Mouse (Mus musculus): ENCODE results near the gene Ism1.

Gene Ism1

GRCm38 (mm10) chr2:139677809-139678274 is at the start of gene Ism1:
Gene Ism1, plus strand, starts transcription at chr2:139678178.
- DNase-seq: peak; percentile 75

GRCm38 (mm10) chr2:139628731-139629130 is 49.2 kb upstream of the Ism1 start:
- no peak for DNase-seq

GRCm38 (mm10) chr2:139629653-139630052 is 48.3 kb upstream of the Ism1 start:
- no peak for DNase-seq

GRCm38 (mm10) chr2:139634506-139634905 is 43.5 kb upstream of the Ism1 start:
- DNase-seq: no peak

GRCm38 (mm10) chr2:139637861-139638260 is 40.1 kb upstream of the Ism1 start:
- peak; percentile 35 for DNase-seq

- DNase-seq: no peak
Observed at GRCm38 (mm10) chr2:139641757-139642385, 36.1 kb upstream of the Ism1 start.

- DNase-seq: no peak
Observed at GRCm38 (mm10) chr2:139649518-139649917, 28.5 kb upstream of the Ism1 start.

GRCm38 (mm10) chr2:139656750-139657149 is 21.2 kb upstream of the Ism1 start:
- no peak for DNase-seq

- DNase-seq: no peak
Observed at GRCm38 (mm10) chr2:139671838-139672237, 6.1 kb upstream of the Ism1 start.

- DNase-seq: no peak
Observed at GRCm38 (mm10) chr2:139672371-139672770, 5.6 kb upstream of the Ism1 start.

- DNase-seq: peak; percentile 78
Observed at GRCm38 (mm10) chr2:139677065-139677762, 764 bp upstream of the Ism1 start.

GRCm38 (mm10) chr2:139678275-139679140 is 530 bp downstream of the Ism1 start:
- DNase-seq: peak; percentile 87

- DNase-seq: no peak
Observed at GRCm38 (mm10) chr2:139682540-139682939, 4.6 kb downstream of the Ism1 start.

- DNase-seq: no peak
Observed at GRCm38 (mm10) chr2:139689442-139690003, 11.5 kb downstream of the Ism1 start.

GRCm38 (mm10) chr2:139693521-139693920 is 15.5 kb downstream of the Ism1 start:
- DNase-seq: no peak

GRCm38 (mm10) chr2:139694638-139695037 is 16.7 kb downstream of the Ism1 start:
- DNase-seq: no peak

GRCm38 (mm10) chr2:139696578-139696977 is 18.6 kb downstream of the Ism1 start:
- DNase-seq: no peak

GRCm38 (mm10) chr2:139700609-139701008 is 22.6 kb downstream of the Ism1 start:
- no peak for DNase-seq

- no peak for DNase-seq
Observed at GRCm38 (mm10) chr2:139704951-139705350, 27.0 kb downstream of the Ism1 start.

- peak; percentile 16 for DNase-seq
Observed at GRCm38 (mm10) chr2:139708194-139708899, 30.4 kb downstream of the Ism1 start.

- no peak for DNase-seq
Observed at GRCm38 (mm10) chr2:139711640-139712039, 33.7 kb downstream of the Ism1 start.

GRCm38 (mm10) chr2:139712046-139712445 is 34.1 kb downstream of the Ism1 start:
- no peak for DNase-seq

Measured in embryo, embryonic 11 days (tissue).